Mouse (Mus musculus): ENCODE measurements at regions not wholly inside any gene's neighbourhood (a gene's known extent, or its start where the extent isn't known, plus 50 kb on each side); places are given as distances from the start of the nearest gene placed in this dataset.
"Not testable (repeated sequence)": the region's sequence is repeated elsewhere in the genome, so short reads cannot be mapped to it uniquely, and the experiment has no call there.

DNA sequence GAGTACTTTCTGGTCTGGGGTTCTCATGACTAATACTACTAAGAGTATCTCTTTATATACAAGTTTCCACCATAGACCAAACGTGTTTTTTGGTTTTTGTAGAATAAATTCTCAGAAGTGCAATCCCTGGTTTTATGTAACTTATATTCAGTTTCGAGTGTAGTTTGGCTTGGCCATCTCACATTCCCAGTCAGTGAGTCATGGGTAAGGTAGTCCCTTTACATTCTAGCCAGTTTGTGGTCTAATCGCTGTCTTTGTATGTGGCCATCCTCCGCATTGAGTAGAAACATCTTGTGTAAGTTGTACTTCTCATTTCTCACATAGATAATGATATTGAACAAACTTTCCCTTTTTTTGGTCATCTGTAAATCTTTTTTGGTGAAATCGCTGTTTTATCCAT is 88.3 kb downstream of the Anxa5 start:
- no peak for DNase-seq

DNA sequence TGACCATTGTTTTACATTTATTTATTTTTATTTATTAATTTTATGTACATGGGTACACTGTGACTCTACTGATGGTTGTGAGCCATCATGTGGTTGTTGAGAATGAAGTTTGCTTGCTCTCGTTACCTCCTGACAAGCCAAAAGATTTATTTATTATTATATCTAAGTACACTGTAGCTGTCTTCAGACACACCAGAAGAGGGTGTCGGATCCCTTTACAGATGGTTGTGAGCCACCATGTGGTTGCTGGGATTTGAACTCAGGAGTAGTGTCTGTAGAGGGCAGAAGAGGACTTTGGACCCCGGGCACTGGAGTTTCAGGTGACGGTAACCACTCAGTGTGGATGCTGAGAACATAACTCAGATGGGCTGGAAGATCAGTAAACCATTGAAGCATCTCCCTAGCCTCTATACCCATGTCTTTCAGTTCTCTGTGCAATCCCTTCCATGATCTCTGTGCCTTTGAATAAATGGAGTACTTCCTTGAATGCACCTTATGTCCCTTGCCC is 92.2 kb downstream of the Anxa5 start:
- DNase-seq = no peak

DNA sequence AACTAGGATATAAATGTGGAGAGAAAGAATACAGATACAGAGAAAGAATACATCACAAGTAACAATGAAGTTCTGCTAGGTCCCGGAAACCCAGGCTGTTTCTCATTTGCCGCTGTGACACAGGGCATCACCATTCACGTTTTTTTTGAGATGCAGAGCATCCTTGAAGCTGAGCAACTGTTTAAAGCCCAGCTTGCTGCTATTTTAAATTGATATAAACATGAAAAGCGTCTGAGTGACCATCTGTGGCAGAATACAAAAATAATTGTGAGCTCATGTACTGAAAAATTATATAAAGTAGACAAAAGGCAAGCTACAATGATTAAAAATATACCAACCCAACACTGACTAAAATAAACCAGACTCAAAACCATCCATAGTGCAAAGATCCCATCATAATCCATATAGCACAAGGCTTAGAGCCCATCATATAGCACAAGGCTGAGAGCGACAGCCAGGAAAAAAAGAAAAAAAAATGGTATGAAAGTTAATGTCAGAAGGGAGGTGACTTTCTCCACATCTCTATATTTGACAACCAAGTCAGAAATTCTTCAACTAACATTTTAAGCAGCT is 94.0 kb downstream of the Anxa5 start:
- no peak for DNase-seq

DNA sequence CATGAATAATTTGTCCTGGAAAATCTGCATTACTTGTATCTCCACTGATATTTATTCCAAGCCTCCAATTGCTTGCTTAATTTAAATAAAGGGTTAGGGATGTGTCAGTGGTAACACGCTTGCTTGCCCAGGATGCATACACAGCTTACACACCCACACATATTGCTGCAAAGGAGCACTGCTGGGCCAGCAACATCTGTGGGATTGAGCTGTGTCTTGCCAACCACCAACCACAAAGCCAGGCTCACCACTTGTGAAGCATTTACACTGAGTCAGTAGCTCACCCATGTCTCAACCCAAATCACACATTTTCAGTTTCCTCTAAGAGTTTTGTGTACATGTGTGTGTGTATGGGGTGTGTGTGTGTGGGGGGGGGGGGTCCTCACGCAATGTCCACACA is 100.0 kb downstream of the Anxa5 start:
- DNase-seq = no peak

DNA sequence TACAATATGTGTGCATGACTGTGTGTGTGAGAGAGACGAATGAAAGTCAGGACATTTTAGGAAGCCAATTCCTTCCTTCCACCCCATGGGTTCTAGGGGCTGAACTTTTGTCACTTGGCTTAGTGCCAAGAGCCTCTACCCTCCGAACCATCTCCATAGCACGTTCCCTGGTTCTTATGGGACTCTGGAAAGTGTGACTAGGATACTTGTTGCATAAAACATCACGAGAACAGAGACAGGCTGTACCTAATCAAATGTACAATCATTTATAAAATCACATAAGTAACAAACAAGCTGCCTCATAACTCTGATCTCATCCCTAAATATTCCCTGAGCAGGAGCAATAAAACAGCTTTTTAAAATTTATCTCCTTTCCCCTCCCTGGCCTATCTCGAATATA is 100.8 kb downstream of the Anxa5 start:
- no peak for DNase-seq

DNA sequence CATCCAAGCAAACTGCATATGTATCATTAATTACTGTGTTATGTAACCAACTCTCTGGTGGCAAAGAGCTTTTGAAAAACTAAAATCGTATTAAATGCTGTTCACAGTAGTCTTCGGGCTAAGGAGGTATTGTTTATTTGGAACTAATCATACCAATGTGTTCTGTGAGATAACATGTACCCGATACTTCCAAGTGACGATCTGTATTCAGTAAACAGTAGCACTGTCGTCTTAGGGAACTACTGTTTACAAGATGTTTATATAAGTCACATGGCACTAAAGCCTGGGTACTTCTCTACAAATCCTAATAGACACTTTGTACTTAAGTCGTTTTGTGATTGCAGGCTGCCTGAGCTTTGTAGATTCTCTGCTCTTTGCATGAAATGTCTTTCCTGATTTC is 114.8 kb downstream of the Anxa5 start:
- DNase-seq = no peak

DNA sequence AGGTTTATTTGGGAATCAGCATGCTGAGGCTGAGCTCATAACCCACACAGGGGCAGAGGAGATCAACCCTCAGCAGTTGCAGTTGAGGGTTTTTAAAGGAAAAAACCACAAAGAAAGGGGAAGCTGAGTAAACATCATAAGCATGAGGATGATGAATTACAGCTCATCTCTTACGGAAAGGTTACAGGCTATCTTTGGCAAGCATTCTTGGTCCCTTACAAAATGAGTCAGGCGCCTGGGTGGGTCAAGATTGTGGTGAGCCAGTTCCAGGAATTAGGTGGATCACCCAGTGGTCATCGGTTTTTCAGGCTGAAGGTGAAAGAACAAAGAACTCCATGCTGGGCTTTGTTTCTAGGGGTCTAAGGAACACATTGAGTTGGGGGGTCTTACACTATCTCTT is 121.5 kb downstream of the Anxa5 start:
- not testable (repeated sequence) for DNase-seq

DNA sequence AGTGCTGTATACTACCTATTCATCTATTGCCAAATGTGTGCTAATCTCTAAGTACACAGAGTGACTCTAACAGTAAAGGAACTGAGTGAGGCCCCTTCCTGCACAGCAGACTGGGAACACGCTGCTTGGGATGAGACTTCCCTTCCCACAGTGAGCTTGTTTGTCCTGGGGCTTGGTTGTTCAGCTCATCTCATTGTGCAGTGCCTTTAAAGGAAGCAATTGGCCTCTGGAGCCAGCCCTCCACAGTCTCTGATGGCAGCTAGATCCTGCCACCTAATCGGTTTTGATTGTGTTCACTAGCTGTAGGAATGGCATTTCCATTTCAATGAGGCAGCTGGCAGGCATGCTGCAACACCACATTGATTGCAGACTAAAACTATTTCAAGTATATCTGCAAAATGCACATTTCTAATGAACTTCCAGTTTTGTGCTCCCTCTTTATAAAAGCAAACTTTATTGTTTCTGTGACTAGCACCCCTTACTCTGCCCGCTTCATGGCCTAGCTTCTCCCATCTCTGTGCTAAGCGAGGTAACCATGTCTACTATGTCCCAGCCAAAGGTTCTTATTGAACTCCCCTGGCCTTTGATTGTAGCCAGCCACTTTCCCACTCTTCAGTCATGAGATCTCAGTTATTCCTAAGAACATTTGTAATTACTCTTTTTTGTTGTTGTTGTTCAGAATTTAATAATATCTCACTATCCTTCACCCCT is 123.5 kb downstream of the Anxa5 start:
- peak; percentile 9 for DNase-seq

DNA sequence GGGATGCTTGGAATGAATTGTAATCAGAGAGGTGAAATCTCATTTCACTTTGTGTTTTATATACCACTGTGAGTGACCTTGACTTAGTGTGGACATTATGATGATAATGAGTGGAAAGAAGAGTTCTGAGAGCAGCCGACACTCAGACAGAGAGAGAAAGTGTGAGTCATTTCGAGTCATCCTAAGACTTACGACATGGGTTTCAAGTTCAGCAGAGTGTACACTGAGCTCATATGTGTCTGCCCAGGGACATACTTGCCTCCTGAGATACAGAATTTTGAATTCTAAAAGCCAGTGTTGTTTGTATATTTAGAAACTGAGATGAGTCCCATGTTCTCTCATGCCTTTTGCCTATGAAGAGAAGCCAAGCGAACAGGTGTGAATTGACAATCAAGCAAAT is 126.6 kb downstream of the Anxa5 start:
- DNase-seq = no peak

DNA sequence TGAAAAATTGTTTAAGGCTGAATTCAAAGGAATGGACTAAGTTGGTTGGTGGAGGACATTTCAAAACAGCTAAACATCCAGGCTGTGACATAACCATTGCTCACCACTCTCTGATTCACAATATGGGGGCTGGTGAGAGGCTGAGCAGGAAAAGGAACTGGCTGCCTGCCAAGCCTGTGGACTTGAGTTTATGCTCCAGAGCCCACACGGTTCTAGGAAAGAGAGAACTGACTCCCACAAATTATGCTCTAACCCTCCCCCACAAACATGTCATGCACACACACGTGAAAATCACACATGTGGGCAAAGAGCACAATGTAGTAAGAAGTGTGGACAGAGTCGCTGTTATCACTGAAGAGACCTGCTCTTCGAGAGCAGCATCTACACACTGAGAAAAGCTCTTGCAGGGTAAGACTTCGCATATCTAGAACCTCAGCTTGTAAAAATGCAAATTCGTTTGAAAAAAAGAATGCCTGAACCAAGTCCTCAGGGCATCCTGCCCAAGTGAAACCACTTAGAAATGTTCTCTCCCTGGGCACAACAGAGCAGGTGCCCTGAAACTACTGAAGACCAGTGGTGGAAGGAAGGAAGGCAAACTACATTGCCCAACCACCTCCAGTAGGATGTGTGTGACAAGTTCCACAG is 118.9 kb upstream of the Qrfpr start:
- DNase-seq = peak; percentile 19

DNA sequence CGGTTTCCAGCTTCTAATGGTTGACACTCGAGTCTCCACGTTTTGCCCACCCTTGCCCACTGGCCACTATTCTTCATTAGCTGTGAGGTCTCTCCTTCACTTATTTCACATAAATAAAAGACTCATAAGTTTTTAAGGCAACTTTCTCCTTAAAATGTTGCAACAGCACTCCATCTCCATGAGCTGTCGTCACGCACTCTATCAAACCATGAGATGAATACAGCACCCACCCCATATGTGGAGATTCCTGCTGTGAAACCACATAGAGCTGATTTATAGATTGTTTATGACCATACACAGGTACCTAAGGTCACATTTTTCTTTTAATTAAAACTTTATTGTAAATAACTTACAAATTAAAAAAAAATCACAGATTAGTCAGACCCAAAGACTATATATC is 117.5 kb upstream of the Qrfpr start:
- no peak for DNase-seq

DNA sequence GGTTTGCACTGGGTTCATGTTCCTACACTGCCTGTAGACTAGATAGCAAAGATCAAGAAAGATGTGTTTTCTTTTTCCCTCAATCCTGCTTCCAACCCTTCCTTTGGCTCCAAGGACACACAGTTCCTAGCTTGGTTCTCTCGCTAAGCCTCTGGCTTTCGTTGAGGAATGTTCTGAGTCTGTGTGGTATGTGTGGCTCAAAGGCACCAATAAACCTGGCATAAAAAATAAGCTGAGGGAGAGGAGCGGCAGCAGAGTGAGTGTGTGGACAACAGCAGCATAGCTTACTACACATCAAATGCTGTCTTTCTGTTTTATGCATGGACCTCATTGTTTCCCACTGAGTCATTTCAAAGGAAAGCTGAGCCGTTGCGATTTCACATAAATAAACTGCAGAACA is 112.2 kb upstream of the Qrfpr start:
- no peak for DNase-seq

DNA sequence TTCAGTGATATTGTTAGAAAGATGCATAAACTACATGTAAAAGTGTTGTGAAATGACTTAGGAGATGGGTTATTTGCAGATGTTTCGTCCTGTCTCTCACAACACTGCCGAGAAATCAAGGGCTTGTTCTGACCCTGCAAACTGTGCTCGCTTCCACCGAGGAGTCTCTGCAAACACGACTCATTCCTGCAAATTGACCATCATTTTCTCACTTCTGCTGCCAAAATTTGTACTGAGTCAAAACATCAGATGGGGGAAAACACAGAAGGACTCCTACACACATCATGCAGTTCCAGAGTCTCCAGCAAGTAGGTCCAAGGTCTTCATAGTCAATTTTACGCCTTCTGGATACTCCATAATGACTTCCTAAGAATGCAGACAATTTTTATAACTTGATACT is 109.9 kb upstream of the Qrfpr start:
- no peak for DNase-seq

DNA sequence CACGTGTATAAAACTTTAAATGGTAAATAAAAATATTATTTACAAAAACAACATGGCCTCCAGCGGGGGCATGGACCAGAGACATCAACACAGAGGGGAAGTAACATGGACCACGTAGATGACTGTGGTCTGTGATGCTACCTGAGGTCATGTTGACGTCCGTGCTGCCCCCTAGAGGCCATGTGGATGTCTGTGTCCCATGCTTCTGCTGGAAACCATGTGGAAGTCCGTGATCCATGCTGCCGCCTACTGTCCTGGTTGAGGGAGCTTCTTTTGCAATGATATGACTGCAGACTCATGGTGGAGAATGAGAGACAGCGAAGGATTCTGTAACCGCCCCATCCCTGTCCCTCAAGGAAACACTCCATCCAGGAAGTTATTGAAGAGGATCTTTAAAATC is 108.5 kb upstream of the Qrfpr start:
- peak; percentile 48 for DNase-seq

DNA sequence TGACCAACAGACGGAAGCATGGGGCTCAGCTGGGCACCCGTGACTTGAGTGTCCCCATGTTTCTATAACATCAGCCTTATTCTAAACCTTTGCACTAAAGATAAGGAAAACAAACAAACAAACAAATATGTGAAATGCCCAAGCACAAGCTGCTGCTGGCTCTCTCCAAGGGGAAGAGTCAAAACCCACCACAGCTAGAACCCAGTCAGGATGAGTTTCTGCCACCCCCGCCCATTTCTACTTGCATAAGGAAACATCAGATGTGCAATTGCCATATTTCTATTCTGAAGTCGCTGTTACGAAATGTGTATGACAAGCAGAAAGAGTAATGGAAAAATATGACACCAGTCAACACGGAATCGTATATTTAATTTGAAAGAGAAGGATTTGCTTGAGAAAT is 107.5 kb upstream of the Qrfpr start:
- DNase-seq = no peak

DNA sequence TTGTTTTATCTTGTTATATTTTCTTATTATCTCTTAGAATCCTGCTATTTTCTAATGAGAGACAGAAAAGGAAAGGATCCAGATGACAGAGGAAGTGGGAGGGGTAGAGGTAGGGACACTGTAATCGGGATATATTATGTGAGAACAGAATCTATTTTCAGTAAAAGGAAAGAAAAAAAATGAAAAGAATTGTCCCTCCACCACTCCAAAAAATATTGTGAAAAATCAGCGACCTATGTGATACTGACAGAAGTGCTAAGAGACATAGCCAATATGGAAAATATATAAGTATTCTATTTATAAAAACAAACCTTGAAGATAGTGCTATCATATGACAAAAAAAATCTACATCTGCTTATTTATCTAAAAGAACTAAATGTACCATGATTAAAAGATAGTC is 106.8 kb upstream of the Qrfpr start:
- no peak for DNase-seq

DNA sequence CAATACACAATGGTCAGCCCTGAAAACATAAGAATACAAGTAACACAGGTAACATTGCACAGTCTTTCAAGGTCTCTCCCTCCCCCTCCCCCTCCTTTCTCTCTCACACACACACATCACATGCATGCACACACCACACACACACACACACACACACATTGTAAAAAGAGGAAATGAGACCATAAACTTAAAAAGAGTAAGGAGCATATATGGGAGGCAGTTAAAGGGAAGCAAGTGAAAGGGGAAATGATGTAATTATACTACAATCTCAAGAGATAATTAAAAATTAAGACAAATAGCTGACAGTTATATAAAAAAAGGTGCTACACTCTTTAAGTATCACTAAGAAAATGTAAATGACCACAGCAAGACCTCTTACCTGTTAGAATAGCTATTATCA is 96.5 kb upstream of the Qrfpr start:
- DNase-seq = no peak

DNA sequence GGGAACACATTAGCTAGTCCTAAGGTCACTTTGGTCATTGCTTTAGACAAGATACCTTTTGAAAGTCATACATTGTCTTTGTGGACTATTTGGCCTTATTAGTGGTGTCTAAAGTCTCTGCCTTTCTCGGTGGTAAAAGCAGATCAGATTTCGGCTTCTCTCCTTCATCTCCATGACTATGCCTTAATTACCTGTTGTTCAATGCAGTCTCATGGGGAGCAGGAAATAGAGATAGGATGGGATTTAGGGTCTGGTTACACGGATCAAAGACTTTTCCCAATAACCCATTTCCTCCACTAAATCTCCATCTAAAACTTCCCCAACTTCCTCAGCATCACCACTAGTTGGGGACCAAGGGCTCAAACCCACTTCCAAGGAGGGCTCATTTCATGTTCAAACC is 89.2 kb upstream of the Qrfpr start:
- no peak for DNase-seq

DNA sequence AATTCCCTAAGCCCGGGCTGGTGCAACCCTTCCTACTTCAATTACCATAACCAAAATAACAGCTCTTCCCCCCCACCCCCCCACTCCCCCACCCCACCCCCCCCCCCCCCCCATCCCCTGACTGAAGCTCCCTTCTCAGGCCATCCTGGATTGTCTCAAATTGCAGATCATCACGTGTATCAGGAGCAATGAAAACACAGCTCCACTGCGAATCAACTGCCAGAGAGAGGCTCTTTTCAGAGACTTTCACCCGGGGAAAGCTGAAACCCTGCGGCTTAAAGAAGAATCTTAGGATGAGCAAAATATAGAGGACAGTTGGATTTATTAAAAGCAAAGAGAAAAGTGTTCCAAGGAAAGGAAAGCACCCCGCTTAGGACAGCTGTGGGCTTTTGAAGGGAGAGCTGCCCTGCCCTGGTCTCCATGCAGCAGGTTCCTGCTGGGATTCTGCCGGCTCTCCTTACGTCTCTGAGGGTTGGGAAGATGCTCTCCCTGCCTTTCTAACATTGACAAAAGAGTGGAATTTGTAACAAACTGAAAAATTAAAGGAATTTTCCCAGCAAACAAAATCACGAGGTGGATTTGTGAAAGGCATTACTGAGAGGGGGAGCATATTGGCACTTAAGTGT is 88.6 kb upstream of the Qrfpr start:
- DNase-seq = no peak

DNA sequence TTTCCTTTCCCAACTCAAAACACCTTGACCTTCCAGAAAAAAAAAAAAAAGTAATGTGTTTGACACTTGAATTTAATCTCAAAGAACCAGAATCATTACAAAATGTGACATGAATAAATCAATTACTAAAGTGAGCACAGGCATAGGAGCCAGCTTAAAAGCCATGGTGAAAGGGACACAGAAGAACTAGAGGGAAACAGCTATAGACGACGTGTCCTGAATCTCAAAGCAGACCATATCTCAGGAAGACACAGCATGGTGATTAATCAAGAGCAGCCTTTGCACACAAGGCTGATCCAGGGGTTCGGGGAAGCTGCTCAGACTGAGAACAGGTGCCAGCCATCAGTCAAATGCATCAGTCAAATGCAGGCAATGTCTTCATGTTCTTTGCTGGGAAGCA is 74.7 kb upstream of the Qrfpr start:
- DNase-seq = no peak

DNA sequence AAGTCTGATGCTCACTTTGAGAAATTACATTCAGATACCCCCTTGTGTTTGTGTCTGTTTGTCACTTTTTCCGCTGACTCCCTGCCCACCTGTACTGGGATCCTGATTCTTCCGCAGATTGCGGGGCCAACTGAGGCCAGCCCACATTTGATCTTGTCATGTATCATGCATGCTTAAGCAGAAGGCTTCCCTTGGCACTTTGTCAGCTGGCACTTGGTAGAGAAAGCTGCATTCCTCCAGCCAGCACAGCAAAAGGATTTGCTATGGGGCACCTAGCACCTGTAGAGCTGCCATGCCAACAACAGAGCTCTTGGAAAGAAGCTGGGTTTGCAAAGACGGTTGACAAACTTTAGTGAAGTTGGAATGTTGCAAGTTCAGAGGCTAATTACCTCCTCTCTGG is 69.9 kb upstream of the Qrfpr start:
- no peak for DNase-seq

DNA sequence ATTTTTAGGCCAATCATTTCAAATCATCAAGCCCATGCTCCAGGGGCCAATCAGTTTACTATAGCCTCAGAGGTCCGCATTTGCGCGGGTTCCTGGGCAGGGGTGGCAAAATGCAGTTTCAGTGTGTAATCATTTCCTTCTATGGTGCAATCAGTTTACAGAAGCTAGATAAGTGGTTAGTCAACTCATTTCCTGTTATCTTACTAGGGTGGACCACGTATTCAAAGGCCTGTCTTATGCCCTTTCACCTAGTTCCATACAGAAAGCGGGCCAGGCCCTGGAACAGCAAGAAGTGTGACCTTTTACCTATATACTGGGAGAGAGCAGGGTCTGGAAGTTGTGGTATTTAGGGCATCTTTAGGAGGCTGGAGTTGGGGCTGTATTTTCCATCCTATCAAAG is 62.0 kb upstream of the Qrfpr start:
- DNase-seq = no peak

DNA sequence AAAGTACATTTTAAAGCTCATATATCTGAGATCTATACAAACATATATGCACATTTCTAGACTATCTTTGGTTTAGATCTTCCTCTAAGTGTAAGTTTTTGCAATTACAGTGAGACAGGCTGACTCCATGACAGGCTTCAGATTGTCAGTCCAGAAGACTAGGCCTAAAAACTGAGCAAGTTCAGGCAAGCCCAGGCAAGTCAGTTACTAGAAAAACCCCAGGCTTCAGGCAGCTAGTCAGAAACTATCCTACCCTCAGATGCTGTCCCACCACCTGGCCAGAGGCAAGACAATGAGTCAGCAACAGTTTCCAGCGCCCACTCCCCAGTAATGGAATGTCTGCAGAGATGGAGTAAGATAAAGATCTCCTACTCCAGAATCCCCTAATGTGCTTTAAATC is 53.4 kb upstream of the Qrfpr start:
- DNase-seq = no peak

All from right cerebral cortex, postnatal 4 days (tissue).